ENCODE assay signal across 8 mouse cellular contexts in the genomic region with DNA sequence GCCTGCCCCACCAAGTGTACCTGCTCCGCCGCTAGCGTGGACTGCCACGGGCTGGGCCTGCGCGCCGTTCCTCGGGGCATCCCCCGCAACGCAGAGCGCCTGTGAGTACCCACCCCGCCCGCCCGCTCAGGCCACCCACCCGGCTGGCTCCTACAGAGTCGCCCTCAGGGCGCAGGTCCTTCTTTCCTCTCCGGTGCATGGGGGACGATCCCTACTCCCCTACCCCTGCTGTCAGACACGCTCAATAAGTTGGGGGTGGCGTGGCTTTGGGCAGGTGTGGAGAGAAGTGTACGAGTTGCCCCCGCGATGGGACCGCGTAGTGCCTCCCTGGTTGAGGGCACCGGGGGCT. TPM values are rescaled to one million over a fixed set of nuclear protein-coding genes. Genes with fewer than 3 reads are reported as not detected.
A peak's percentile ranks its signal among the peaks of the same experiment; 100 is the strongest.
DNase-seq lines count a peak whose midpoint lies in the region; ATAC-seq and TF ChIP-seq lines count a peak whose summit lies in the region.

No protein-coding gene starts in this region.

- no peak for TF ChIP-seq CTCF in liver, adult 2 months (IDR thresholded peaks at IDR 0.05; ENCODE audit: low read depth, low read length)

- TF ChIP-seq POLR2A in liver, adult 2 months (IDR thresholded peaks at IDR 0.05; ENCODE audit: extremely low read depth, insufficient read depth, low read length), result no peak

- H3K4me1 ChIP-seq in liver, adult 2 months (ENCODE audit: control insufficient read depth, insufficient read depth, low read length), result no peaks in the 10 kb centered on the region
- H3K4me1 ChIP-seq in forebrain, embryonic 16.5 days (replicated peaks; ENCODE audit: control insufficient read depth, insufficient read depth, low read length), result peaks cover 17% of the 10 kb centered on the region
- no peaks in the 10 kb centered on the region for H3K4me1 ChIP-seq in liver, embryonic 11.5 days (replicated peaks; ENCODE audit: control insufficient read depth, insufficient read depth, low read length)

- H3K4me3 ChIP-seq in liver, adult 2 months (ENCODE audit: insufficient read depth, low read depth, low read length), result peak overlapping the region; percentile 8; the same call in 1 of the 2 replicates
- peak overlapping the region; percentile 62 for H3K4me3 ChIP-seq in forebrain, embryonic 16.5 days (replicated peaks; ENCODE audit: low read length)
- peak overlapping the region; percentile 53 for H3K4me3 ChIP-seq in liver, embryonic 11.5 days (ENCODE audit: low read depth, low read length)

- H3K9ac ChIP-seq in liver, adult 2 months (ENCODE audit: low read depth, low read length), result no peak overlapping the region
- peak overlapping the region; percentile 58 for H3K9ac ChIP-seq in forebrain, embryonic 16.5 days (replicated peaks; ENCODE audit: low read depth, low read length)
- peak overlapping the region; percentile 46 for H3K9ac ChIP-seq in liver, embryonic 11.5 days (ENCODE audit: low read depth, low read length)

- H3K9me3 ChIP-seq in forebrain, embryonic 16.5 days (ENCODE audit: control insufficient read depth, low read length), result no peaks in the 10 kb centered on the region
- no peaks in the 10 kb centered on the region for H3K9me3 ChIP-seq in liver, embryonic 11.5 days (ENCODE audit: control insufficient read depth, low read length)

- peak; percentile 23; the same call in 1 of the 2 replicates for ATAC-seq in forebrain, embryonic 16.5 days
- ATAC-seq in liver, embryonic 11.5 days (replicated peaks; ENCODE audit: low FRiP score), result no peak

- peaks cover 10% of the 10 kb centered on the region for H3K27me3 ChIP-seq in liver, adult 2 months (ENCODE audit: control insufficient read depth, insufficient read depth, low read length)
- H3K27me3 ChIP-seq in forebrain, embryonic 16.5 days (replicated peaks; ENCODE audit: control insufficient read depth, insufficient read depth, low read length), result peaks cover 22% of the 10 kb centered on the region
- H3K27me3 ChIP-seq in liver, embryonic 11.5 days (replicated peaks; ENCODE audit: control insufficient read depth, insufficient read depth, low read length), result peaks cover 49% of the 10 kb centered on the region

- no peak for DNase-seq in liver, adult 2 months (ENCODE audit: extremely low read depth, low read depth, low spot score)
- DNase-seq in liver (no peak), adipocyte (ENCODE audit: low spot score) (no peak)
- DNase-seq in cerebellum, postnatal 25 days, result peak; percentile 55 to 71
- no peak for DNase-seq in liver, embryonic 11.5 days (ENCODE audit: low spot score)
- peak; percentile 53 for DNase-seq in testis, postnatal 10 days (ENCODE audit: low spot score)
- DNase-seq in urinary bladder, postnatal 10 days (ENCODE audit: low spot score), result no peak

- peak overlapping the region; percentile 93 for H3K4me2 ChIP-seq in forebrain, embryonic 16.5 days (ENCODE audit: low read length)
- H3K4me2 ChIP-seq in liver, embryonic 11.5 days, result peak overlapping the region; percentile 72

- no peaks in the 10 kb centered on the region for H3K79me2 ChIP-seq in liver, adult 2 months (ENCODE audit: control insufficient read depth, insufficient read depth, low read length)

- H3K27ac ChIP-seq in liver, adult 2 months (replicated peaks; ENCODE audit: insufficient read depth, low read depth, low read length), result no peak overlapping the region
- no peak overlapping the region for H3K27ac ChIP-seq in forebrain, embryonic 16.5 days (ENCODE audit: low read length)
- no peak overlapping the region for H3K27ac ChIP-seq in liver, embryonic 11.5 days (ENCODE audit: low read depth, low read length)

- WGBS in liver, adult 2 months, result 3% methylated on average over 27 of the region's 27 CpGs
- under 1% methylated on average over 27 of the region's 27 CpGs for WGBS in forebrain, embryonic 16.5 days
- WGBS in liver, embryonic 11.5 days, result 2% methylated on average over 27 of the region's 27 CpGs

- H3K36me3 ChIP-seq in liver, adult 2 months (ENCODE audit: control insufficient read depth, insufficient read depth, low read length), result no peaks in the 10 kb centered on the region
- H3K36me3 ChIP-seq in forebrain, embryonic 16.5 days (ENCODE audit: control insufficient read depth, insufficient read depth), result no peaks in the 10 kb centered on the region
- H3K36me3 ChIP-seq in liver, embryonic 11.5 days (ENCODE audit: control insufficient read depth, insufficient read depth, low read length), result no peaks in the 10 kb centered on the region

RNA-seq across cellular contexts. Expression of gene Slit3, which starts 0.6 kb away (rescaled TPM):
- 0.09 and 0.20 TPM in 2 replicates for total RNA-seq in liver, adult 2 months (2014; rRNA removed)
- 0.12 TPM in 2 replicates for polyA plus RNA-seq in liver, adult 2 months (2012; rRNA removed)
- 5.8 and 6.0 TPM in 2 replicates for polyA plus RNA-seq in forebrain, embryonic 16.5 days (2015; fragmentation: Nextera tagmentation; extraction: Ambion mirVana)
- polyA plus RNA-seq in liver, embryonic 11.5 days (2014; fragmentation: Nextera tagmentation; extraction: Ambion mirVana), result 6.4 and 6.8 TPM in 2 replicates

Comparison
In these comparisons a context has a peak if more than half of its experiments do, and no peak if none do; other contexts are left out.
1. DNase-seq: peak in cerebellum, postnatal 25 days (2 of 2) and testis, postnatal 10 days (single experiment); none in liver, adult 2 months (single experiment), liver (single experiment), liver, embryonic 11.5 days (single experiment), urinary bladder, postnatal 10 days (single experiment) and adipocyte (single experiment).
2. H3K4me3 ChIP-seq: peak in every context shown above with its lines; median percentile 62 in forebrain, embryonic 16.5 days; 53 in liver, embryonic 11.5 days; 8 in liver, adult 2 months.